Mouse (Mus musculus): ENCODE data around the gene 2310022B05Rik. TPM values are rescaled to one million over a fixed set of nuclear protein-coding genes. Genes with fewer than 3 reads are reported as not detected.

Gene 2310022B05Rik
- polyA plus RNA-seq (2016; fragmentation: Nextera tagmentation; extraction: Ambion mirVana): 24.2 and 24.4 TPM in 2 replicates

DNA sequence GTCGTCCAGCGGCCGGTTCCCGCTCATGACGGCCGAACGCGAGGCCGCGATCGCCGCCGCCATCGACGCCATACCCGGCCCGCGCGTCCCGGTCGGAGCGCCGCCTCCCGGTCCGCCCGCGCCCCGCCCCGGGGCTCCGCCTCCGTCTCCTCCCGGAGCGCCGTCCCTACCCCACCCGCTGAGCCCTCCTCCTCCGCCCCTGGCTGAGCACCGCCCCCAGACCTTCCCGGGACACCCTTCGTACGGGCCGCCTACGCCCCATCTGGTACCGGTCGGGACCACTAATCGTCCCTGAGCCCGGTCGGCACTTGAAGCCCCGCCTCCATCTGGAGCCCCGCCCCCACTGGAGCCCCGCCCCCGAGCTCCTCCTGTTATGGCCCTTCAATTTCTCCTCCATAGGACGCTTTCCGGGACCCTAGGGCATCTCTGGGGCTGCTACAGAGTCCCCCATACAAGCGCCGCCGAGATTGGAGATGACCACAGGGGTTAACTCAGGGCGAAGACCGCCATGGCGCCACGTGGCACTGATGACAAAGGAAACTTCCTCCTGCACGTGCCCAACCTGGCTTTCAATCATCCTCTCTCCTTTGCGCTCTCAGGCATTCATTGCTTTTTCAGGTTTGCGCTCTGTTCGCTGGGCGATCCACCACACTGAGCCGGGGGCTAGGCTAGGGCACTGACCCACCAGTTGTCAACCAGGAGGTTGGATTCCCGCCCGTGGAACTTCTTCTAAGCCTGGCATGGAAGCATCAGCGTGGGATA lies at the start of gene 2310022B05Rik:
2310022B05Rik (minus strand) TSS at position 258 of the 762 bp plus-strand sequence.
- H3K36me3 ChIP-seq (replicated peaks): peaks cover 14% of the 10 kb centered on the region
- peaks cover 40% of the 10 kb centered on the region for H3K4me1 ChIP-seq
- peak within 1 kb of the TSS; percentile 92 for H3K27ac ChIP-seq (replicated peaks)
- DNase-seq (ENCODE audit: low spot score): peak; percentile 94
- no peaks in the 10 kb centered on the region for H3K9me3 ChIP-seq
- 1% methylated on average over 69 of the region's 69 CpGs for WGBS
- no peaks in the 10 kb centered on the region for H3K27me3 ChIP-seq (replicated peaks; ENCODE audit: low read depth, poor library complexity, severe bottlenecking)
- peak within 1 kb of the TSS; percentile 75 for H3K4me3 ChIP-seq

DNA sequence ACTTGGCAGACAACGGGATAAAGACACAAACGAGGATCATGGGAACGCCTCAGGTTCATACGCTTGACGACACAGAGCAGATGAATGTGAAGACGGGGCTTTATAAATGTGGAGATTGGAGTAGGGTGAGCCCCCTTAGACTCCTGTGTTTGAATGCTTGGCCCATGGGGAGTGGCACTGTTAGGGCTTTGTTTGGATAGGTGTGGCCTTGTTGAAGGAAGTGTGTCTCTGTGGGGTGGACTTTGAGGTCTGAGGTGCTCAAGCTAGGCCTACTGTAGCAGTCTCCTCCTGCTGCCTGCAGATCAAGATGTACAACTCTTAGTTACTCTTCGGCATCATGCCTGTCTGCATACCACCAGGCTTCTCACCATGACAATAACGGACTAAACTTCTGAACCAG lies 42.7 kb upstream of the 2310022B05Rik start:
- Histone ChIP-seq H3K9me3 (no peaks in the 10 kb centered on the region), H3K36me3 (replicated peaks) (peaks cover 75% of the 10 kb centered on the region), H3K4me3 (no peak overlapping the region), H3K4me1 (no peaks in the 10 kb centered on the region), H3K27ac (replicated peaks) (no peak overlapping the region), H3K27me3 (replicated peaks; ENCODE audit: low read depth, poor library complexity, severe bottlenecking) (no peaks in the 10 kb centered on the region)
- WGBS: 94% methylated on average over 8 of the region's 8 CpGs
- no peak for DNase-seq (ENCODE audit: low spot score)

DNA sequence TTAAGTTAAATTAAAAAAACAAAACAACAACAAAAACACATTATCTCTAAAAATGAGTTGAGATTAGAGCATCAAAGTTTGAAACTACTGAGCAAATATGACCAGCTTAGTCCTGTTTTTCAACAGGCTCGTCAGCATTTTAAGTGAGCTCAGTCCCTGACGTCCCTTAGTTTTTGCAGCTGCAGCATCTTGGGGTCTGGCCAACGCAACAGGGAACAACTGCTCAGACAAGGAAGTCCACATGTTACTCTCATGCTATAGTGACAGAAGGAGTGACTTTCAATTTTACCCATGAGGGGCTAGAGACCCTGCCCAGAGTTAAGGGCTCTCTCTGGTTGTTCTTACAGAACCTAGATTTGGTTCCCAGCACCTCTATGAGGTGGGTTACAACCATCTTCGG lies 41.2 kb upstream of the 2310022B05Rik start:
- no peak overlapping the region for H3K27ac ChIP-seq (replicated peaks)
- no peak overlapping the region for H3K4me3 ChIP-seq
- DNase-seq (ENCODE audit: low spot score): no peak
- H3K9me3 ChIP-seq: no peaks in the 10 kb centered on the region
- no peaks in the 10 kb centered on the region for H3K4me1 ChIP-seq
- H3K36me3 ChIP-seq (replicated peaks): peaks cover 78% of the 10 kb centered on the region
- WGBS: 90% methylated on average over 4 of the region's 4 CpGs
- no peaks in the 10 kb centered on the region for H3K27me3 ChIP-seq (replicated peaks; ENCODE audit: low read depth, poor library complexity, severe bottlenecking)

DNA sequence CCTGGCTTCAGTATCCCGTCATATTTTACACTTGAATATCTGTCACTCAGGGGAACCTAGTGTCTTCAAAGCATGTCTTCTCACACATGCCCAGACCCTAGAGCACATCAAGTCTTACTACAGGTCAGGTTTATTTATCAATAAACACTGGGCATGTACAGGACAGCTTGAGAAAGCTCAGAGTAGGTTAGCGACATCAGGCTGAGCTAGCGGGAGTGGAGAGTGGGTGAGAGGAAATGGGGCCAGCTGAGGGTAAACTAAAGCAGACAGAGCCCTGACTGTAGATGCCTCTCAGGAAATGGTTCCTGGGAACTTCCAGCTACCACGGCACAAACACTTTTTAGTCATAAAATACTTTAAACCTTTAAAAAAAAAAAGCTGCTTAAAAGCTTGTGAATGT lies 40.4 kb upstream of the 2310022B05Rik start:
- no peak for DNase-seq (ENCODE audit: low spot score)
- WGBS: 75% methylated on average over 4 of the region's 4 CpGs
- Histone ChIP-seq H3K4me1 (no peaks in the 10 kb centered on the region), H3K27ac (replicated peaks) (no peak overlapping the region), H3K36me3 (replicated peaks) (peaks cover 77% of the 10 kb centered on the region), H3K27me3 (replicated peaks; ENCODE audit: low read depth, poor library complexity, severe bottlenecking) (no peaks in the 10 kb centered on the region), H3K9me3 (no peaks in the 10 kb centered on the region), H3K4me3 (no peak overlapping the region)

DNA sequence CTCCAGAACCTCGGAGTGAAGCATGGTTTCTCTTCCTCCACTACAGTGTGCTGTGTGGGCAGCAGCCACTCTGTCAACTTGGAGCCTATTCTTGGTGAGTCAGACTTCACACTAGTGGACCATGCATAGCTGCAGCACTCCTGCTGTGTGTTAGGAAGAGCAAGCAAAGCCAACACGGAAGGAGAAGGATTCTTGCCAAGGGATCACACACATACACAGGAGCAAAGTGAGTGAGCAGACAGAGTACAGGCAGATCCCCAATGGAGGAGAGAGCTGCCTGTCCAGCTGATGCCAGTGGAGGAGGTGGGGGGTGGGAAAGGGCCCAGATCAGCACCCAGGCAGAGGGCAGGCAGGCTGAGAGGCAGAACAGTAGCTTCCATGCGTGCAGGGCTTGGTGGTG lies 39.0 kb upstream of the 2310022B05Rik start:
- H3K27me3 ChIP-seq (replicated peaks; ENCODE audit: low read depth, poor library complexity, severe bottlenecking): no peaks in the 10 kb centered on the region
- no peak for DNase-seq (ENCODE audit: low spot score)
- no peak overlapping the region for H3K4me3 ChIP-seq
- H3K36me3 ChIP-seq (replicated peaks): peaks cover 86% of the 10 kb centered on the region
- no peaks in the 10 kb centered on the region for H3K9me3 ChIP-seq
- H3K27ac ChIP-seq (replicated peaks): no peak overlapping the region
- WGBS: 87% methylated on average over 3 of the region's 3 CpGs
- H3K4me1 ChIP-seq: no peaks in the 10 kb centered on the region

DNA sequence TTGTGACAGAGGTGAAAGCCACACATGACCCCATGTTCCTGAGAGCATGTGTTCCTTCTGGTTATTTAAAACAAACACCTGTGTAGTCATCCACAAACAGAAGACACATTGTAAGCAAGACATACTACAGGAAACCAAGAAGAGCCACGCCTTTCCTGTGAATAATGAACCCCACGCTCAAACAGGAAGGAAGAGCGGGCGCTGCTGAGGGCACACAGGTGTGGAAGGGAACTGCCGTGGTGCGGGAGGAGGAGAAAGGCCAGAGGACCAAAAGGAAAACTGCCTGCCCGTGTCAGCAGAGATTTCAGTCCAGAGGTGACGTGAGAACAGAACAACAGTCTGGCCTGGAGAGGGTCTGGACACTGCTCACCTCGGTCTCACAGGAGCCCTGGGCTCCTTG lies 37.9 kb upstream of the 2310022B05Rik start:
- H3K9me3 ChIP-seq: no peaks in the 10 kb centered on the region
- no peak for DNase-seq (ENCODE audit: low spot score)
- no peak overlapping the region for H3K27ac ChIP-seq (replicated peaks)
- WGBS: 83% methylated on average over 9 of the region's 9 CpGs
- no peaks in the 10 kb centered on the region for H3K4me1 ChIP-seq
- H3K4me3 ChIP-seq: no peak overlapping the region
- no peaks in the 10 kb centered on the region for H3K27me3 ChIP-seq (replicated peaks; ENCODE audit: low read depth, poor library complexity, severe bottlenecking)
- peaks cover 84% of the 10 kb centered on the region for H3K36me3 ChIP-seq (replicated peaks)

DNA sequence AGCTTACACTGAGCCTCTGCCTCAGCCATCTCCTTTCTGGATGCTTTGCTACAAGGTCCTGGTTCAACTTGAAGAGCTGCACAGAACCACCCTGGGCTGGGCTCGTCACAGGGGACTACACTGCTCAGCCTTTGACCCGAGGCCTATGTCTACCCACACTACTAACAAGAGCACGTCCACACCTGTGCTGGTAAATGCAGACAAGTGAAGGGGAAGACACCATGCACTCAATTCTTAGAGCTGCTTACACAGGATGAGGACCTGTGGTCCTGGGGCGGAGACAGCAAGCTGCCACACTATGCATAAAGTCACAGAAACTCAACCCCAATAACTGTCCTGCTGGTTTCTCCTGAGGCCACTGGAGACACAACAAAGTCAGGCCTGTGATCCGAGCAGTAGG lies 37.1 kb upstream of the 2310022B05Rik start:
- Histone ChIP-seq H3K9me3 (no peaks in the 10 kb centered on the region), H3K27ac (replicated peaks) (no peak overlapping the region), H3K27me3 (replicated peaks; ENCODE audit: low read depth, poor library complexity, severe bottlenecking) (no peaks in the 10 kb centered on the region), H3K4me3 (no peak overlapping the region), H3K4me1 (no peaks in the 10 kb centered on the region), H3K36me3 (replicated peaks) (peaks cover 84% of the 10 kb centered on the region)
- DNase-seq (ENCODE audit: low spot score): no peak
- 91% methylated on average over 5 of the region's 5 CpGs for WGBS

DNA sequence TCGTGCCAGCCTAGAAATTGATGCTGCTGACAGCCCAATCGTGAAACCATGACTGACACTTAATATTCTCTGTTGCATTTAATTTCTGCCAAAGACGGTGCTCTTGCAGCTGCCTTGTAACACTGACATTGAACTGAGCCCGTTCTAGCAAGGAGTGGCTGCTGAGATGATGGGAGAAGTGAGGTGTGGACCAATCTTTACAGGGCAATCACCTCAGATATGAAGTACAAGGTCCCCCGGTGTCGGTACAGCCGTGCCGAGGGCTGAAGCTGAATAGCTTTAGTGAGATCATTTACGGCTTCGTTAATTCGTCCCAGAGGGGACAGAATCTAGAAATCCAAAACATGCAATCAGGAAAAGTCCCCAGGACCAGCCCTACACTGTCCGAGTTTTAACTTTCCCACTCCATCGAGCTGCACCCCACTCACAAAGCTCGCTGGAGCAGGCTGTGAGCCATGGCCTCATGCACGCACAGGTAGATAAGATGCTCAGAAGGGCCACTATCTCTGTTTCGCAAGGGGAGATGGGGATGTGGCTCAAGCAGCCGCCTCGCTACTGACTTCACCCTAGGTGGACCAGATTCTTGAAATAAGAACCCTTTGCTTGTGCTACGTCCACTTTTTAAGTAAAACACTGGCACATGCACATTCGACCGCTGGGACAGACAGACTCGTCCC lies 32.4 kb upstream of the 2310022B05Rik start:
- 94% methylated on average over 22 of the region's 22 CpGs for WGBS
- Histone ChIP-seq H3K4me3 (no peak overlapping the region), H3K27ac (replicated peaks) (no peak overlapping the region), H3K27me3 (replicated peaks; ENCODE audit: low read depth, poor library complexity, severe bottlenecking) (no peaks in the 10 kb centered on the region), H3K36me3 (replicated peaks) (peaks cover 85% of the 10 kb centered on the region), H3K4me1 (no peaks in the 10 kb centered on the region), H3K9me3 (no peaks in the 10 kb centered on the region)
- no peak for DNase-seq (ENCODE audit: low spot score)

DNA sequence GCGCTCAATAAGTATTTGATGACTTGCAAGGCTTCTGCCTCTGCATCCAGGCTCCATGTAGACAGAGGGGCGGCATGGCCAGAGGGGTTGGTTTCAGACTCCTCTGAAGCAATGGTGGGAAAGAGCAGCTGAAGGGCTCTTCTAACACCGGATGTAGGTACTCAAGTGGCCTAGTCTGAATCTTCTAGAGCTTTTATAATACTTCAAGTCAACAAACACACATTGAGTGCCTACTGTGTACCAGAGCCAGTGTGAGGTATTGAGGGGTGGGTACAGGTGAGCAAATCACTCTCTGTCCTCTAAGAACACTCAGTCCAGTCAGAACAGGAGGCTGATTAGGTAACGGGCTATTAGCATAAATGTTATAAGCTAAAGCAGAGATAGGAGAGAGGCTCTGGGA lies 28.5 kb upstream of the 2310022B05Rik start:
- Histone ChIP-seq H3K36me3 (replicated peaks) (peaks cover 72% of the 10 kb centered on the region), H3K4me1 (no peaks in the 10 kb centered on the region), H3K27me3 (replicated peaks; ENCODE audit: low read depth, poor library complexity, severe bottlenecking) (no peaks in the 10 kb centered on the region), H3K4me3 (no peak overlapping the region), H3K27ac (replicated peaks) (no peak overlapping the region), H3K9me3 (no peaks in the 10 kb centered on the region)
- DNase-seq (ENCODE audit: low spot score): no peak
- 90% methylated on average over 4 of the region's 4 CpGs for WGBS

DNA sequence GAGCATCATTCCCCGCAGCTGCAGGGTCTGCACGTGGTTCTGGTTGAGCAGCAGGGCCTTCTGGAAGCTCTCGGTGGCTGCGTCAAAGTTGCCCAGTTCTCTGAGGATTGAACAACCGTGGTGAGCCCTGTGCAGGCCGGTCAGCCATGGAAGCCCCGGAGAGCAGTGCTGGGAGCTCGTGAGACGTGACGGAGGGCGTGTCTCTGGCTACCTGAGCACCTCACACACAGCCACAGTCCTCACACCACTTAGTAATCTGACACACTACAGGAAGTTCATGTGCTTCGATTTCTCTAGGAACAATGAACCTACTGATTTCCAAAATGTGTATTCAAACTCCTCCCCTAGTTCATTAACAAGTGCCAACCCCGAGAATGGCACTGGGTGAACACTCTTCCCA lies 25.7 kb upstream of the 2310022B05Rik start:
- WGBS: 89% methylated on average over 13 of the region's 13 CpGs
- Histone ChIP-seq H3K4me3 (no peak overlapping the region), H3K9me3 (no peaks in the 10 kb centered on the region), H3K27ac (replicated peaks) (no peak overlapping the region), H3K36me3 (replicated peaks) (peaks cover 79% of the 10 kb centered on the region), H3K27me3 (replicated peaks; ENCODE audit: low read depth, poor library complexity, severe bottlenecking) (no peaks in the 10 kb centered on the region), H3K4me1 (no peaks in the 10 kb centered on the region)
- no peak for DNase-seq (ENCODE audit: low spot score)

DNA sequence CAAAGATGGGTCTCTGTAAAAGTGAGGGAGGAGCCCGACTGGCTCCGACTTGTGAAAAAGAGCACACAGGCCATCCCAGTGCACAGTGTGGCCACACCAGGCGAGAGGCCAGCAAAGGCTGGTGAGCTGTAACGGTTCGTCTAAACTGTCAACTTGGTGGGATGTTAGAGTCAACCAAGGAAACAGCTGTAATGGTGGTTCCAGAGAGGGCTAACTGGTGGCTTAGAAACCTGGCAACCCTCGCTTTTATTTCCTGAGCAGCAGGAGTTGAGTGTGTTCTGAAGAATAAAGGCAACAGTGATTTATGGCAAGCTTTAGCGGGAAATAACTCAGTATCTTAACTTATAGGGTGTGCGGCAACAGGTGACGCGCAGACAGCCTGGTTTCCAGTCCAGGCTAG lies 19.0 kb upstream of the 2310022B05Rik start:
- H3K4me3 ChIP-seq: no peak overlapping the region
- no peak overlapping the region for H3K27ac ChIP-seq (replicated peaks)
- no peaks in the 10 kb centered on the region for H3K9me3 ChIP-seq
- H3K27me3 ChIP-seq (replicated peaks; ENCODE audit: low read depth, poor library complexity, severe bottlenecking): no peaks in the 10 kb centered on the region
- H3K36me3 ChIP-seq (replicated peaks): peaks cover 89% of the 10 kb centered on the region
- no peaks in the 10 kb centered on the region for H3K4me1 ChIP-seq
- 90% methylated on average over 10 of the region's 10 CpGs for WGBS
- no peak for DNase-seq (ENCODE audit: low spot score)

DNA sequence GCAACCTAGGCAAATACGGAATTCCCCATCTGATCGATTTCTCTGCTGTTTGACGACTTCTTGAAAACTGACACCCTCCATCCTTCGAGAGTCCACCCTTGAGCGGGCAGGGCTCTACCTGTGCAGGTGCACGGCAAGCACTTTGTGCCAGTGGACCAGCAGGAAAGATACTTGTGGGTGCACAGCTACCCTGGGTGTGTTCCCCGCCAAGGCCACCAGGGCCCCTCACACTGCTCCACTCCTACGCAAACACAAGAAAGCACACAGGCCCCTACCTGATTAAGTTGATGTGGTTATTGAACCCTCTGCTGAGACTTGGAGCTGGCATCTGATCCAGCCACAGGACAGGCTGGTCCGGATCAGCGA lies 18.6 kb upstream of the 2310022B05Rik start:
- WGBS: 77% methylated on average over 10 of the region's 10 CpGs

More for the DNA sequence above, 18.6 kb upstream of the 2310022B05Rik start:
- no peaks in the 10 kb centered on the region for H3K9me3 ChIP-seq
- H3K36me3 ChIP-seq (replicated peaks): peaks cover 92% of the 10 kb centered on the region
- no peak for DNase-seq (ENCODE audit: low spot score)
- no peak overlapping the region for H3K4me3 ChIP-seq
- H3K27me3 ChIP-seq (replicated peaks; ENCODE audit: low read depth, poor library complexity, severe bottlenecking): no peaks in the 10 kb centered on the region
- no peaks in the 10 kb centered on the region for H3K4me1 ChIP-seq
- no peak overlapping the region for H3K27ac ChIP-seq (replicated peaks)

Measured in embryonic facial prominence, embryonic 10.5 days (tissue).